Mouse (Mus musculus) large intestine, adult 2 months (tissue): ENCODE data around the gene Dlk2. TPM values are rescaled to one million over a fixed set of nuclear protein-coding genes. Genes with fewer than 3 reads are reported as not detected.

Source experiments
- DNase-seq: peaks from one replicate; pipeline ENCODE4 v3.0.0-alpha.2; 2012; ENCODE audit warnings: low read depth, low spot score
- WGBS: fragments of 180-500 bp; shearing (Covaris S2); methylation state at CpG from one replicate; pipeline ENCODE4 v1.1.7; 2018; 5-methylcytosine and 5-hydroxymethylcytosine counted together
- polyA plus RNA-seq: library from polyadenylated mRNA; depleted of rRNA; stranded (reverse); fragments of >200 nt; gene quantifications from 2 replicates; pipeline ENCODE4 v1.2.3, GENCODE M21; 2012

The Dlk2 gene
- polyA plus RNA-seq, 1 experiment, result 0.07 TPM

- DNase-seq, result no peak
- WGBS, result 94% methylated on average over 2 of the region's 2 CpGs
Measured at GRCm38 (mm10) chr17:46272058-46272457, 25.2 kb upstream of the Dlk2 start.

GRCm38 (mm10) chr17:46272675-46273074, 24.5 kb upstream of the Dlk2 start:
- 88% methylated on average over 5 of the region's 5 CpGs for WGBS
- no peak for DNase-seq

- 76% methylated on average over 1 of the region's 1 CpGs for whole genome bisulfite sequencing
- DNase-seq, result no peak
Measured at GRCm38 (mm10) chr17:46273803-46274236, 23.4 kb upstream of the Dlk2 start.

GRCm38 (mm10) chr17:46274465-46274864, 22.8 kb upstream of the Dlk2 start:
- DNase-seq, result no peak
- 86% methylated on average over 6 of the region's 6 CpGs for WGBS

- DNase-seq, result no peak
- WGBS, result 93% methylated on average over 6 of the region's 6 CpGs
Measured at GRCm38 (mm10) chr17:46275034-46275433, 22.2 kb upstream of the Dlk2 start.

GRCm38 (mm10) chr17:46275506-46275905, 21.7 kb upstream of the Dlk2 start:
- no peak for DNase-seq
- 94% methylated on average over 10 of the region's 10 CpGs for WGBS

- WGBS, result 76% methylated on average over 4 of the region's 4 CpGs
- no peak for DNase-seq
Measured at GRCm38 (mm10) chr17:46277586-46277985, 19.6 kb upstream of the Dlk2 start.

GRCm38 (mm10) chr17:46278011-46278765, 19.0 kb upstream of the Dlk2 start:
- no peak for DNase-seq
- 84% methylated on average over 12 of the region's 12 CpGs for WGBS

- under 1% methylated on average over 36 of the region's 37 CpGs for WGBS
- peak; percentile 61 for DNase-seq
Measured at GRCm38 (mm10) chr17:46282483-46283123, 14.6 kb upstream of the Dlk2 start, which contains the start of gene Tjap1. Tjap1 (minus strand) TSS chr17:46283026.

GRCm38 (mm10) chr17:46283140-46283539, 14.1 kb upstream of the Dlk2 start:
- DNase-seq, result no peak
- WGBS, result 25% methylated on average over 9 of the region's 9 CpGs

- 80% methylated on average over 8 of the region's 8 CpGs for WGBS
- DNase-seq, result no peak
Measured at GRCm38 (mm10) chr17:46283911-46284310, 13.3 kb upstream of the Dlk2 start.

GRCm38 (mm10) chr17:46284653-46285052, 12.6 kb upstream of the Dlk2 start:
- no peak for DNase-seq
- WGBS, result 73% methylated on average over 7 of the region's 7 CpGs

GRCm38 (mm10) chr17:46285407-46285806, 11.8 kb upstream of the Dlk2 start:
- whole genome bisulfite sequencing, result 42% methylated on average over 6 of the region's 6 CpGs
- DNase-seq, result no peak

GRCm38 (mm10) chr17:46287678-46288095, 9.5 kb upstream of the Dlk2 start:
- 51% methylated on average over 11 of the region's 11 CpGs for WGBS
- no peak for DNase-seq

- no peak for DNase-seq
- WGBS, result 29% methylated on average over 6 of the region's 6 CpGs
Measured at GRCm38 (mm10) chr17:46296601-46297000, 620 bp upstream of the Dlk2 start.

- WGBS, result 18% methylated on average over 6 of the region's 6 CpGs
Measured at GRCm38 (mm10) chr17:46297028-46297363, 225 bp upstream of the Dlk2 start.

GRCm38 (mm10) chr17:46298220-46298913, 1.1 kb downstream of the Dlk2 start:
- WGBS, result under 1% methylated on average over 48 of the region's 48 CpGs
- DNase-seq, result peak; percentile 63

More at GRCm38 (mm10) chr17:46297028-46297363, 225 bp upstream of the Dlk2 start:
- DNase-seq, result no peak

- 80% methylated on average over 12 of the region's 12 CpGs for WGBS
- no peak for DNase-seq
Measured at GRCm38 (mm10) chr17:46301892-46302291, 4.7 kb downstream of the Dlk2 start.

GRCm38 (mm10) chr17:46304184-46304583, 7.0 kb downstream of the Dlk2 start:
- WGBS, result 92% methylated on average over 9 of the region's 9 CpGs

GRCm38 (mm10) chr17:46306956-46307355, 9.7 kb downstream of the Dlk2 start:
- no peak for DNase-seq
- 94% methylated on average over 15 of the region's 15 CpGs for WGBS

More at GRCm38 (mm10) chr17:46304184-46304583, 7.0 kb downstream of the Dlk2 start:
- DNase-seq, result no peak
